Mouse (Mus musculus): ENCODE results near the gene Vmn1r4. TPM values are rescaled to one million over a fixed set of nuclear protein-coding genes. Genes with fewer than 3 reads are reported as not detected.

Vmn1r4 gene
- polyA plus RNA-seq, 1 experiment from 2014 or later: 0.64 TPM

- Histone ChIP-seq H3K4me2 (ENCODE audit: low read depth, low read length) (no peak overlapping the region), H3K4me1 (ENCODE audit: control insufficient read depth, insufficient read depth, low read length) (peaks cover 18% of the 10 kb centered on the region), H3K4me3 (ENCODE audit: low read depth, low read length) (no peak overlapping the region), H3K36me3 (ENCODE audit: control insufficient read depth, insufficient read depth, low read length) (no peaks in the 10 kb centered on the region), H3K9ac (replicated peaks; ENCODE audit: low read depth, low read length) (no peak overlapping the region), H3K9me3 (ENCODE audit: control insufficient read depth, low read length) (no peaks in the 10 kb centered on the region), H3K27me3 (ENCODE audit: control insufficient read depth, insufficient read depth, low read length) (no peaks in the 10 kb centered on the region), H3K27ac (ENCODE audit: low read depth, low read length) (no peak overlapping the region)
- ATAC-seq (ENCODE audit: low read depth): no peak; the same call in 1 of the 2 replicates
- WGBS: 38% methylated on average over 12 of the region's 12 CpGs
These were observed 21.9 kb upstream of the Vmn1r4 start for GRCm38 (mm10) chr6:56901824-56902386.

- ATAC-seq (ENCODE audit: low read depth): no peak
- no peaks in the 10 kb centered on the region for H3K27me3 ChIP-seq (ENCODE audit: control insufficient read depth, insufficient read depth, low read length)
- no peak overlapping the region for H3K4me2 ChIP-seq (ENCODE audit: low read depth, low read length)
- peaks cover 18% of the 10 kb centered on the region for H3K4me1 ChIP-seq (ENCODE audit: control insufficient read depth, insufficient read depth, low read length)
- H3K9me3 ChIP-seq (ENCODE audit: control insufficient read depth, low read length): no peaks in the 10 kb centered on the region
- H3K9ac ChIP-seq (replicated peaks; ENCODE audit: low read depth, low read length): no peak overlapping the region
- WGBS: 87% methylated on average over 7 of the region's 7 CpGs
- H3K36me3 ChIP-seq (ENCODE audit: control insufficient read depth, insufficient read depth, low read length): no peaks in the 10 kb centered on the region
- no peak overlapping the region for H3K27ac ChIP-seq (ENCODE audit: low read depth, low read length)
- no peak overlapping the region for H3K4me3 ChIP-seq (ENCODE audit: low read depth, low read length)
These were observed 21.0 kb upstream of the Vmn1r4 start for GRCm38 (mm10) chr6:56902606-56903520.

- no peaks in the 10 kb centered on the region for H3K27me3 ChIP-seq (ENCODE audit: control insufficient read depth, insufficient read depth, low read length)
- H3K27ac ChIP-seq (ENCODE audit: low read depth, low read length): no peak overlapping the region
- no peaks in the 10 kb centered on the region for H3K9me3 ChIP-seq (ENCODE audit: control insufficient read depth, low read length)
- H3K4me3 ChIP-seq (ENCODE audit: low read depth, low read length): no peak overlapping the region
- no peaks in the 10 kb centered on the region for H3K36me3 ChIP-seq (ENCODE audit: control insufficient read depth, insufficient read depth, low read length)
- peak; percentile 50; the same call in 1 of the 2 replicates for ATAC-seq (ENCODE audit: low read depth)
- no peak overlapping the region for H3K9ac ChIP-seq (replicated peaks; ENCODE audit: low read depth, low read length)
- 49% methylated on average over 6 of the region's 6 CpGs for WGBS
- H3K4me1 ChIP-seq (ENCODE audit: control insufficient read depth, insufficient read depth, low read length): peaks cover 18% of the 10 kb centered on the region
- H3K4me2 ChIP-seq (ENCODE audit: low read depth, low read length): no peak overlapping the region
These were observed 20.0 kb upstream of the Vmn1r4 start for GRCm38 (mm10) chr6:56903831-56904230.

- Histone ChIP-seq H3K27ac (ENCODE audit: low read depth, low read length) (no peak overlapping the region), H3K4me2 (ENCODE audit: low read depth, low read length) (no peak overlapping the region), H3K9me3 (ENCODE audit: control insufficient read depth, low read length) (no peaks in the 10 kb centered on the region), H3K36me3 (ENCODE audit: control insufficient read depth, insufficient read depth, low read length) (no peaks in the 10 kb centered on the region), H3K27me3 (ENCODE audit: control insufficient read depth, insufficient read depth, low read length) (no peaks in the 10 kb centered on the region), H3K4me1 (ENCODE audit: control insufficient read depth, insufficient read depth, low read length) (peaks cover 18% of the 10 kb centered on the region), H3K4me3 (ENCODE audit: low read depth, low read length) (no peak overlapping the region), H3K9ac (replicated peaks; ENCODE audit: low read depth, low read length) (no peak overlapping the region)
- no peak for ATAC-seq (ENCODE audit: low read depth)
- WGBS: 65% methylated on average over 1 of the region's 1 CpGs
These were observed 19.5 kb upstream of the Vmn1r4 start for GRCm38 (mm10) chr6:56904330-56904729.

GRCm38 (mm10) chr6:56904982-56905381, 18.8 kb upstream of the Vmn1r4 start:
- H3K4me1 ChIP-seq (ENCODE audit: control insufficient read depth, insufficient read depth, low read length): peaks cover 18% of the 10 kb centered on the region
- no peak for ATAC-seq (ENCODE audit: low read depth)
- H3K4me2 ChIP-seq (ENCODE audit: low read depth, low read length): no peak overlapping the region
- no peak overlapping the region for H3K4me3 ChIP-seq (ENCODE audit: low read depth, low read length)
- H3K27ac ChIP-seq (ENCODE audit: low read depth, low read length): no peak overlapping the region
- H3K27me3 ChIP-seq (ENCODE audit: control insufficient read depth, insufficient read depth, low read length): no peaks in the 10 kb centered on the region
- WGBS: 83% methylated on average over 2 of the region's 2 CpGs
- no peaks in the 10 kb centered on the region for H3K36me3 ChIP-seq (ENCODE audit: control insufficient read depth, insufficient read depth, low read length)
- no peaks in the 10 kb centered on the region for H3K9me3 ChIP-seq (ENCODE audit: control insufficient read depth, low read length)
- H3K9ac ChIP-seq (replicated peaks; ENCODE audit: low read depth, low read length): no peak overlapping the region

GRCm38 (mm10) chr6:56905486-56905885, 18.3 kb upstream of the Vmn1r4 start:
- WGBS: 94% methylated on average over 5 of the region's 5 CpGs
- Histone ChIP-seq H3K27ac (ENCODE audit: low read depth, low read length) (no peak overlapping the region), H3K4me1 (ENCODE audit: control insufficient read depth, insufficient read depth, low read length) (peaks cover 18% of the 10 kb centered on the region), H3K27me3 (ENCODE audit: control insufficient read depth, insufficient read depth, low read length) (no peaks in the 10 kb centered on the region), H3K36me3 (ENCODE audit: control insufficient read depth, insufficient read depth, low read length) (no peaks in the 10 kb centered on the region), H3K4me2 (ENCODE audit: low read depth, low read length) (no peak overlapping the region), H3K4me3 (ENCODE audit: low read depth, low read length) (no peak overlapping the region), H3K9me3 (ENCODE audit: control insufficient read depth, low read length) (no peaks in the 10 kb centered on the region), H3K9ac (replicated peaks; ENCODE audit: low read depth, low read length) (no peak overlapping the region)
- ATAC-seq (ENCODE audit: low read depth): no peak

- Histone ChIP-seq H3K4me1 (ENCODE audit: control insufficient read depth, insufficient read depth, low read length) (peaks cover 18% of the 10 kb centered on the region), H3K9ac (replicated peaks; ENCODE audit: low read depth, low read length) (no peak overlapping the region), H3K4me2 (ENCODE audit: low read depth, low read length) (no peak overlapping the region), H3K36me3 (ENCODE audit: control insufficient read depth, insufficient read depth, low read length) (no peaks in the 10 kb centered on the region), H3K4me3 (ENCODE audit: low read depth, low read length) (no peak overlapping the region), H3K9me3 (ENCODE audit: control insufficient read depth, low read length) (no peaks in the 10 kb centered on the region), H3K27me3 (ENCODE audit: control insufficient read depth, insufficient read depth, low read length) (no peaks in the 10 kb centered on the region), H3K27ac (ENCODE audit: low read depth, low read length) (no peak overlapping the region)
- ATAC-seq (ENCODE audit: low read depth): no peak
- 88% methylated on average over 8 of the region's 8 CpGs for WGBS
These were observed 17.5 kb upstream of the Vmn1r4 start for GRCm38 (mm10) chr6:56906121-56906846.

- no peak overlapping the region for H3K4me2 ChIP-seq (ENCODE audit: low read depth, low read length)
- no peak overlapping the region for H3K4me3 ChIP-seq (ENCODE audit: low read depth, low read length)
- H3K4me1 ChIP-seq (ENCODE audit: control insufficient read depth, insufficient read depth, low read length): peaks cover 15% of the 10 kb centered on the region
- ATAC-seq (ENCODE audit: low read depth): no peak
- H3K27me3 ChIP-seq (ENCODE audit: control insufficient read depth, insufficient read depth, low read length): no peaks in the 10 kb centered on the region
- no peaks in the 10 kb centered on the region for H3K36me3 ChIP-seq (ENCODE audit: control insufficient read depth, insufficient read depth, low read length)
- 97% methylated on average over 3 of the region's 3 CpGs for WGBS
- no peak overlapping the region for H3K27ac ChIP-seq (ENCODE audit: low read depth, low read length)
- no peaks in the 10 kb centered on the region for H3K9me3 ChIP-seq (ENCODE audit: control insufficient read depth, low read length)
- H3K9ac ChIP-seq (replicated peaks; ENCODE audit: low read depth, low read length): no peak overlapping the region
These were observed 15.8 kb upstream of the Vmn1r4 start for GRCm38 (mm10) chr6:56907973-56908372.

- Histone ChIP-seq H3K4me1 (ENCODE audit: control insufficient read depth, insufficient read depth, low read length) (peaks cover 15% of the 10 kb centered on the region), H3K36me3 (ENCODE audit: control insufficient read depth, insufficient read depth, low read length) (no peaks in the 10 kb centered on the region), H3K9ac (replicated peaks; ENCODE audit: low read depth, low read length) (no peak overlapping the region), H3K4me2 (ENCODE audit: low read depth, low read length) (no peak overlapping the region), H3K27me3 (ENCODE audit: control insufficient read depth, insufficient read depth, low read length) (no peaks in the 10 kb centered on the region), H3K27ac (ENCODE audit: low read depth, low read length) (no peak overlapping the region), H3K9me3 (ENCODE audit: control insufficient read depth, low read length) (no peaks in the 10 kb centered on the region), H3K4me3 (ENCODE audit: low read depth, low read length) (no peak overlapping the region)
- no peak for ATAC-seq (ENCODE audit: low read depth)
- 94% methylated on average over 2 of the region's 2 CpGs for WGBS
These were observed 15.4 kb upstream of the Vmn1r4 start for GRCm38 (mm10) chr6:56908397-56908796.

Measured in neural tube, embryonic 14.5 days (tissue).